Mouse (Mus musculus) thymus, adult 2 months (tissue): ENCODE data around the gene Phldb1. TPM values are rescaled to one million over a fixed set of nuclear protein-coding genes. Genes with fewer than 3 reads are reported as not detected.

Source experiments
- DNase-seq: peaks from one replicate; pipeline ENCODE4 v3.0.0; 2021
- H3K27ac ChIP-seq: fragments of 200-500 bp; 2 replicates; pipeline ENCODE4 v1.5.1; 2012; ENCODE audit warnings: low read length, control low read depth; ENCODE audit not compliant: control insufficient read depth, insufficient read depth
- H3K27me3 ChIP-seq: fragments of 200-500 bp; 2 replicates; pipeline ENCODE4 v1.6.1; 2012; ENCODE audit warnings: mild to moderate bottlenecking, low read length, moderate library complexity, mixed read lengths; ENCODE audit not compliant: control insufficient read depth, insufficient read depth
- H3K36me3 ChIP-seq: fragments of 200-500 bp; 2 replicates; pipeline ENCODE4 v1.6.1; 2012; ENCODE audit warnings: mild to moderate bottlenecking, low read length, moderate library complexity; ENCODE audit not compliant: control insufficient read depth, insufficient read depth
- H3K4me1 ChIP-seq: fragments of 200-500 bp; replicated peaks from 2 replicates; pipeline ENCODE4 v1.6.1; 2012; ENCODE audit warnings: low read length; ENCODE audit not compliant: control insufficient read depth, insufficient read depth
- H3K4me3 ChIP-seq: fragments of 200-500 bp; 2 replicates; pipeline ENCODE4 v1.5.1; 2012; ENCODE audit warnings: mild to moderate bottlenecking, low read length, control low read depth, moderate library complexity; ENCODE audit not compliant: control insufficient read depth, insufficient read depth
- CTCF ChIP-seq: fragments of 200-500 bp; IDR thresholded peaks from 2 replicates; pipeline ENCODE4 v1.5.1; 2012; ENCODE audit warnings: mild to moderate bottlenecking, control low read depth, low read length, moderate library complexity, borderline replicate concordance; ENCODE audit not compliant: control insufficient read depth, poor library complexity, insufficient read depth; ENCODE audit errors: extremely low read depth
- POLR2A ChIP-seq: fragments of 200-500 bp; IDR thresholded peaks from 2 replicates; pipeline ENCODE4 v1.6.1; 2012; ENCODE audit warnings: mild to moderate bottlenecking, low read length, control low read depth, moderate library complexity; ENCODE audit not compliant: control insufficient read depth, poor library complexity, insufficient read depth; ENCODE audit errors: extremely low read depth
- WGBS: fragments of 180-500 bp; shearing (Covaris S2); methylation state at CpG from one replicate; pipeline ENCODE4 v1.1.7; 2018; 5-methylcytosine and 5-hydroxymethylcytosine counted together
- polyA plus RNA-seq: library from polyadenylated mRNA; depleted of rRNA; stranded (reverse); fragments of >200 nt; gene quantifications from 2 replicates; pipeline ENCODE4 v1.2.3, GENCODE M21; 2012; rRNA removed

The Phldb1 gene
- polyA plus RNA-seq, 1 experiment: 27.3 TPM

- Histone ChIP-seq H3K4me3 (no peak overlapping the region), H3K27ac (no peak overlapping the region), H3K36me3 (peaks cover 70% of the 10 kb centered on the region), H3K4me1 (no peaks in the 10 kb centered on the region), H3K27me3 (no peaks in the 10 kb centered on the region)
- no peak for DNase-seq
- no peak for TF ChIP-seq POLR2A
- TF ChIP-seq CTCF: no peak
- 32% methylated on average over 15 of the region's 15 CpGs for WGBS
Observed at GRCm38 (mm10) chr9:44637551-44638169, 97.3 kb downstream of the Phldb1 start.

Other genes with a start within 250 kb of the Phldb1 start
- gene Cxcr5, start 173.3 kb downstream of the Phldb1 start, polyA plus RNA-seq: 7.7 and 9.9 TPM in 2 replicates
- 29.2 and 35.6 TPM in 2 replicates for gene Ddx6, start 130.3 kb downstream of the Phldb1 start, polyA plus RNA-seq
- 0.15 and 0.29 TPM in 2 replicates for gene Treh, start 62.0 kb downstream of the Phldb1 start, polyA plus RNA-seq
- 42.0 and 43.1 TPM in 2 replicates for gene Arcn1, start 32.6 kb upstream of the Phldb1 start, polyA plus RNA-seq
- gene Ift46, start 32.7 kb upstream of the Phldb1 start, polyA plus RNA-seq: 35.1 and 42.2 TPM in 2 replicates
- gene Tmem25, start 64.1 kb upstream of the Phldb1 start, polyA plus RNA-seq: 1.5 and 2.6 TPM in 2 replicates
- 4.3 and 5.3 TPM in 2 replicates for gene Ttc36, start 67.9 kb upstream of the Phldb1 start, polyA plus RNA-seq
- 71.4 and 81.9 TPM in 2 replicates for gene Kmt2a, start 146.1 kb upstream of the Phldb1 start, polyA plus RNA-seq
- 159 and 250 TPM in 2 replicates for gene Atp5l, start 185.5 kb upstream of the Phldb1 start, polyA plus RNA-seq
- gene Ube4a, start 230.4 kb upstream of the Phldb1 start, polyA plus RNA-seq: 23.0 and 23.7 TPM in 2 replicates
- gene Cd3g, start 245.2 kb upstream of the Phldb1 start, polyA plus RNA-seq: 183 and 216 TPM in 2 replicates
- gene Cd3d, start 246.6 kb upstream of the Phldb1 start, polyA plus RNA-seq: 214 and 262 TPM in 2 replicates